Mouse (Mus musculus) forebrain, embryonic 14.5 days (tissue): ENCODE results near the gene Gm614. TPM values are rescaled to one million over a fixed set of nuclear protein-coding genes. Genes with fewer than 3 reads are reported as not detected.
A peak's percentile ranks its signal among the peaks of the same experiment; 100 is the strongest.

ENCODE experiments used
- ATAC-seq: fragments of 200-750 bp; cut with Nextera tagmentation; 2 replicates; pipeline ENCODE4 v1.8.0; 2017; ENCODE audit warnings: mild to moderate bottlenecking, moderate library complexity
- DNase-seq: peaks from one replicate; pipeline ENCODE4 v3.0.0-alpha.2; 2015; ENCODE audit warnings: low spot score
- H3K27ac ChIP-seq: fragments of 300-500 bp; sonication (generic); 2 replicates; pipeline ENCODE4 v1.5.1; 2014; ENCODE audit warnings: low read depth, mild to moderate bottlenecking, control low read depth, low read length, moderate library complexity
- H3K27me3 ChIP-seq: fragments of 300-500 bp; sonication (generic); replicated peaks from 2 replicates; pipeline ENCODE4 v1.6.1; 2014; ENCODE audit warnings: low read length, control low read depth, mixed read lengths; ENCODE audit not compliant: control insufficient read depth, insufficient read depth
- H3K36me3 ChIP-seq: fragments of 300-500 bp; sonication (generic); 2 replicates; pipeline ENCODE4 v1.6.1; 2014; ENCODE audit warnings: low read length, control low read depth; ENCODE audit not compliant: control insufficient read depth, insufficient read depth
- H3K4me1 ChIP-seq: fragments of 300-500 bp; sonication (generic); 2 replicates; pipeline ENCODE4 v1.6.1; 2014; ENCODE audit warnings: antibody characterized with exemption, low read length, control low read depth; ENCODE audit not compliant: control insufficient read depth, insufficient read depth
- H3K4me2 ChIP-seq: fragments of 300-500 bp; sonication (generic); 2 replicates; pipeline ENCODE4 v1.6.1; 2014; ENCODE audit warnings: mild to moderate bottlenecking, control low read depth, low read length
- H3K4me3 ChIP-seq: fragments of 300-500 bp; sonication (generic); 2 replicates; pipeline ENCODE4 v1.5.1; 2014; ENCODE audit warnings: low read depth, low read length, control low read depth
- H3K9ac ChIP-seq: fragments of 300-500 bp; sonication (generic); 2 replicates; pipeline ENCODE4 v1.6.1; 2014; ENCODE audit warnings: mild to moderate bottlenecking, low read length, control low read depth, moderate library complexity
- H3K9me3 ChIP-seq: fragments of 300-500 bp; sonication (generic); replicated peaks from 2 replicates; pipeline ENCODE4 v1.6.1; 2016; ENCODE audit warnings: low read length, control low read depth, mixed read lengths; ENCODE audit not compliant: control insufficient read depth
- WGBS: fragments of 180-500 bp; shearing (Covaris S2); extraction: QIAGEN DNeasy Blood & Tissue Kit; methylation state at CpG from one replicate; pipeline ENCODE4 v1.1.7; 2014; 5-methylcytosine and 5-hydroxymethylcytosine counted together
- polyA plus RNA-seq: library from polyadenylated mRNA; unstranded; fragments of >200 nt; fragmentation: Nextera tagmentation; extraction: Ambion mirVana; gene quantifications from 2 replicates; pipeline ENCODE4 v1.2.1, GENCODE M21; 2014

The Gm614 gene
- polyA plus RNA-seq, 1 experiment from 2014 or later = not detected

DNA sequence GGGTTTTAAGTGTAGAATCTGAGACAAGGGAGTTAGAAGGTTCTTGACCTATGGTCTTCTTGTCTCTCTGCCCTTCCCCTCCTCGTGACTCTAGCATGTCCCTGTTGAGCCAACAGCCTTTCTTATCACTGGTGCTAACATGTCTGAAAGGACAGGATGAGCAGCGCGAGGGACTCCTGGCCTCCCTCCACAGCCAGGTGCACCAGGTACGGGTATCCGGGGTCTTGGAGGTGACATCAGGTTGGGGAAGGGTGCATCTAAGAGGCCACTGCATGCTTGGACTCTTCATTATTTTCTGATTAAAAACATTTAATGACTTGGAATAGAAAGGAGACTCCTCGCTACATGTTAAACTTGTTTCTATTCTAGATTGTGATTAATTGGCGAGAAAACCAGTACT, 25.2 kb upstream of the Gm614 start:
- Histone ChIP-seq H3K27me3 (no peaks in the 10 kb centered on the region), H3K9ac (no peak overlapping the region), H3K4me3 (no peak overlapping the region), H3K4me2 (no peak overlapping the region), H3K36me3 (peaks cover 81% of the 10 kb centered on the region), H3K9me3 (no peaks in the 10 kb centered on the region), H3K4me1 (no peaks in the 10 kb centered on the region), H3K27ac (no peak overlapping the region)
- 91% methylated on average over 7 of the region's 7 CpGs for WGBS
- no peak for ATAC-seq
- DNase-seq = no peak

DNA sequence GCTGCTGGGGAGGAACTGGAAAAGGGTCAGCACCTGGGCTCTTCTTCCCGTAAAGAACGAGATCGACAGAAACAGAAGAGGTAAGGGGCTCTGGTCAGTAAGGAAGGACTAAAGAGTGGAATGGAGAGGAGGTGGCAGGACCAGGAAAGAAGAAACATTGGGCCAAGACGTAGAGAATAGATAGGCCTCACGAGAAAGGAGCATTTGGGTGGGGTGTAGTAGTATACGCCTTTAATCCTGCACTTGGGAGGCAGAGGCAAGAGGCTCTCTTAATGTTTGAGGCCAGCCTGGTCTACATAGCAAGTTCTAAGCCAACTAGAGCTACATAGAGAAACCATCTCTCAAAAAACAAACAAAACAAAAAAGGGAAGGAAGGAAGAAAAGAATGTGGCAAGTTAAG, 24.6 kb upstream of the Gm614 start:
- Histone ChIP-seq H3K4me2 (no peak overlapping the region), H3K9ac (no peak overlapping the region), H3K36me3 (peaks cover 81% of the 10 kb centered on the region), H3K9me3 (no peaks in the 10 kb centered on the region), H3K27ac (no peak overlapping the region), H3K27me3 (no peaks in the 10 kb centered on the region), H3K4me3 (no peak overlapping the region), H3K4me1 (no peaks in the 10 kb centered on the region)
- 89% methylated on average over 6 of the region's 6 CpGs for WGBS
- DNase-seq = no peak
- no peak for ATAC-seq

DNA sequence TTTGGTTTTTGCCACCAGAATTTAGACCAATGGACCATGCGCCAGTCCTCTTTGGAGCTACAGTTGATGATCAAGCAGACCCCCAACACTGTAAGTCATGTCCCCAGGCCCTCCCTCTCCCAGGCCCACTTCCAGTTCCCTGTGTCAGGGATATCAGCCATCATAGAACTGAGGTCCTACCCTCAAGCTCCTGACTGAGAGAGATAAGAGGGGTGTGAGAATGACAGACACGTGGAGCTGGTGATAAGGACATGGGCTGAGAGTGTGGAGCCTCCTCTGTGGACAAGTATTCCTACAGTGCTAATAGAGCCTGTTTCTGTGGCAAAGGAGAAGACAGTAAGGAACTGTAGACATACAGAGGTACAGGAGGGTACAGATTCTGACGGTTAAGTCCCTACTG, 23.8 kb upstream of the Gm614 start:
- DNase-seq = no peak
- no peak overlapping the region for H3K27ac ChIP-seq
- H3K4me3 ChIP-seq = no peak overlapping the region
- H3K4me2 ChIP-seq = no peak overlapping the region
- no peak for ATAC-seq
- no peak overlapping the region for H3K9ac ChIP-seq
- no peaks in the 10 kb centered on the region for H3K9me3 ChIP-seq
- no peaks in the 10 kb centered on the region for H3K27me3 ChIP-seq
- H3K4me1 ChIP-seq = no peaks in the 10 kb centered on the region
- peaks cover 80% of the 10 kb centered on the region for H3K36me3 ChIP-seq
- 94% methylated on average over 3 of the region's 3 CpGs for WGBS

DNA sequence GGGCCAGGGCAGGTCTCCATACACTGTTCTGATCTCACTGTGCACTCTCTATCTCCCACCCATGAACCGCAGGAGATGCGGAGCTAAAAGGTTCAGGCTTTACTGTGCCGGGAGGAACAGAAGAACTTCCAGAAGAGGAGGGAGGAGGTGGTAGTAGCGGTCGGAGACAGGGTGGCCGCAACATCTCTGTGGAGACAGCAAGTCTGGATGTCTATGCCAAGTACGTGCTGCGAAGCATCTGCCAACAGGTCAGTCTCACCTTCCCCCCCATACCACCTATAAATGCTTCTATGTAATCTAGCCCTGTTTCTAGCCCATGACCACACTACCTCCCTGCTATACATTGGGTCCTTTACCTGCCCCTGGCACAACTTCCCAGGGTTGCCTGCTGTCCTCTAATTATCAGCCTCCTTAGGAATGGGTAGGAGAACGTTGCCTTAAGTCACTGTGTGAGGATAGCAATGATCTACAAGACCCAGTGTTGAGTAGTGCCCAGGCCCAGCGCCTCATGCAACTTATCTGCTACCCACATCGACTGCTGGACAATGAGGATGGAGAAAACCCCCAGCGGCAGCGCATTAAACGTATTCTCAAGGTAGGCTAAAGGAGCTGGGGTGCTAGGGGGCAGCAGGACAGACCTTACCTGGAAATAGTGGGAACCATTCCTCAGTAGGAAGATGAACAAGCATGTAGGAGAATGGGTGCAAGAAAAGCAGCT, 22.3 kb upstream of the Gm614 start:
- Histone ChIP-seq H3K9ac (no peak overlapping the region), H3K36me3 (peaks cover 80% of the 10 kb centered on the region), H3K4me1 (no peaks in the 10 kb centered on the region), H3K27me3 (no peaks in the 10 kb centered on the region), H3K4me3 (no peak overlapping the region), H3K4me2 (no peak overlapping the region), H3K9me3 (no peaks in the 10 kb centered on the region), H3K27ac (no peak overlapping the region)
- WGBS = 93% methylated on average over 14 of the region's 14 CpGs
- DNase-seq (no peak), ATAC-seq (no peak)

DNA sequence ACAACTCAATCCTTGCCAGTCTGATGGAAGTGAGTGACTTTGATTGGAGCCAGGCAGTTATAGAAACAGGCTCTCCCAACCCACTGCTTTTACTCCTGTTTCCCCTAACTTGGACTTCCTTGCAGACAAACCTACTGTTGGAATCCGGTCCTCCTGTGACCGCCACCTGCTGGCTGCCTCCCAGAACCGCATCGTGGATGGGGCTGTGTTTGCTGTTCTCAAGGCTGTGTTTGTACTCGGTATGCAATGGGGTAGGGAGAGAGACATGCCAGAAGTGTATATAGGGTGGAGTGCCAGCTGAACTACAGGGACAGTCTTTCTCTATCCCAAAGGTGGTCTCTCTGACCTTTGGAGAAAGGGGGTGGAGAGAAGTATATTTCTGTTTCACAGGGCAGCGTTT, 21.7 kb upstream of the Gm614 start:
- H3K4me2 ChIP-seq = no peak overlapping the region
- ATAC-seq = peak; percentile 52; the same call in 1 of the 2 replicates
- no peak overlapping the region for H3K9ac ChIP-seq
- DNase-seq = peak; percentile 59
- H3K27ac ChIP-seq = no peak overlapping the region
- no peak overlapping the region for H3K4me3 ChIP-seq
- no peaks in the 10 kb centered on the region for H3K9me3 ChIP-seq
- 33% methylated on average over 6 of the region's 6 CpGs for WGBS
- no peaks in the 10 kb centered on the region for H3K27me3 ChIP-seq
- H3K36me3 ChIP-seq = peaks cover 84% of the 10 kb centered on the region
- no peaks in the 10 kb centered on the region for H3K4me1 ChIP-seq

- no peaks in the 10 kb centered on the region for H3K4me1 ChIP-seq
- H3K27me3 ChIP-seq = no peaks in the 10 kb centered on the region
- H3K4me3 ChIP-seq = no peak overlapping the region
- H3K9ac ChIP-seq = no peak overlapping the region
- DNase-seq = no peak
- 89% methylated on average over 6 of the region's 6 CpGs for WGBS
- H3K36me3 ChIP-seq = peaks cover 84% of the 10 kb centered on the region
- H3K4me2 ChIP-seq = no peak overlapping the region
- no peak overlapping the region for H3K27ac ChIP-seq
- H3K9me3 ChIP-seq = no peaks in the 10 kb centered on the region
- ATAC-seq = no peak
Measured at GRCm38 (mm10) chrX:101282813-101283212, 19.0 kb upstream of the Gm614 start.

DNA sequence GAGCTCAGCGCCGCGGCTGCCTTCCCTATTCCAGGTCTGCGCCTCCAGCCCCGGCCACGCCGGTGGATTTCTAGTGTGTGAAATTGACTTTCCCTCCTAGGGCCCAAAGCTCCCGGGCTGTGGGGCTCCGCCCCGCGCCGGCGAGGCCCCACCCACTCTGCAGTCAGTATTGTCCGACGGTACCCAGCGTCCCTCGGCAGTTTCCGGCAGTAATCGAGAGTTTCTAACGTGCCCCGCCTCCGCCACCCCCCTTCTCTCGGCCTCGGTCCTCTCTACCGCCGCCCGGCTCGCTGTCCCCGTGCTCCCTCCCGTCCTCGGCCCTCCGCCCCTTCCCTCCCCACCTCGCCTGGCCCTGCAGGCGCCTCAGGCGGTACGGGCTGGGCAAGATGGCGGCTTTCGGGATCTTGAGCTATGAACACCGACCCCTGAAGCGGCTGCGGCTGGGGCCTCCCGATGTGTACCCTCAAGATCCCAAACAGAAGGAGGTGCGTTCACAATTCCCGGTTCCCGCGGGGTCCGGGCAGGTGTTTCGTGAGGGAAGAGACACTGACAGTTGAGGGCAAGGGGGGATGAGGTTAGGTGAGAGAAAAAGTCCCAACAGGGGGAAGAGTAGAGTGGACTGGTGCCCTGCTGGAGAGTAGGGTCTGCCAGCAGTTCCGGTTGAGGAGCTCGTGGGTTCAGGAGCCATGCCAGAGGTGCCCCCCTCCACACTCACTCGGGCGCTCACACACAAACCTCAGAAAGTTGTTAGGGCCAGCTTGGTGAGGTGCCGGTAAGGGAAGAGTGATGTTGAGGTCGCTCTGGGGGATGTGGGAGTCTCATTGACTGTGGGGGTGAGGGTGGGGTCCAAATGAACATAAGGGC, 10.3 kb upstream of the Gm614 start, which contains the start of gene Med12:
Gene Med12 (plus strand): TSS at position 156 of the 864 bp plus-strand sequence.
- no peaks in the 10 kb centered on the region for H3K9me3 ChIP-seq
- peaks cover 17% of the 10 kb centered on the region; the same call in 1 of the 2 replicates for H3K36me3 ChIP-seq
- H3K4me1 ChIP-seq = no peaks in the 10 kb centered on the region
- ATAC-seq (peak; percentile 98), DNase-seq (peak; percentile 91)
- peak within 1 kb of the TSS; percentile 54 for H3K4me2 ChIP-seq
- H3K27ac ChIP-seq = peak within 1 kb of the TSS; percentile 65
- 31% methylated on average over 54 of the region's 54 CpGs for whole genome bisulfite sequencing
- peak within 1 kb of the TSS; percentile 66 for H3K9ac ChIP-seq
- no peaks in the 10 kb centered on the region for H3K27me3 ChIP-seq
- H3K4me3 ChIP-seq = peak within 1 kb of the TSS; percentile 49

DNA sequence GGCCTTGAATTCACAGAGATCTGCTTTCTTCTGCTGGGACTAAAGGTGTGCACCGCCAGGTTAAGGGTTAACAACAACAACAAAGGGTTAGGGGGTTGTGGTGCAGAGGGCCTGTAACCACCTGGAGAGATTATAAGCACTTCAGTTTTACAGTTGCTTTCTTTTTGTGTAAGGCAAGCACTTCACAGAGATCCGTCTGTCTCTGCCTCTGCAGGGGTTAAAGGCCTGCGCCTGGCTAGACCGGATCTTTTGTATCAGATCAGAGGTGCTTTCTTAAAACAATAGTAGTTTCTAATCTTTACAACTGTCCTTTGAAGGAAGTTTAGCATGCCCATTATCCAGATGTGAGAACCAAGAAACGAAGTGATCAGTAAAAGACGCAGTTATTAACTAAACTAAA, 9.6 kb upstream of the Gm614 start:
- Histone ChIP-seq H3K4me2 (peak overlapping the region; percentile 54), H3K9ac (peak overlapping the region; percentile 66), H3K4me1 (no peaks in the 10 kb centered on the region), H3K9me3 (no peaks in the 10 kb centered on the region), H3K36me3 (peaks cover 10% of the 10 kb centered on the region; the same call in 1 of the 2 replicates), H3K4me3 (peak overlapping the region; percentile 49), H3K27ac (no peak overlapping the region), H3K27me3 (no peaks in the 10 kb centered on the region)
- 33% methylated on average over 6 of the region's 6 CpGs for WGBS
- peak; percentile 13 for ATAC-seq
- DNase-seq = no peak

- WGBS = 68% methylated on average over 3 of the region's 3 CpGs
Measured at GRCm38 (mm10) chrX:101268755-101269124, 4.9 kb upstream of the Gm614 start, which contains the start of gene Gm20489. TSS of gene Gm20489 (minus strand) at chrX:101269023.

More at GRCm38 (mm10) chrX:101268755-101269124, 4.9 kb upstream of the Gm614 start, which contains the start of gene Gm20489:
- no peaks in the 10 kb centered on the region for H3K9me3 ChIP-seq
- no peak within 1 kb of the TSS for H3K9ac ChIP-seq
- H3K4me2 ChIP-seq = no peak within 1 kb of the TSS
- no peak for DNase-seq
- no peak within 1 kb of the TSS for H3K4me3 ChIP-seq
- H3K4me1 ChIP-seq = no peaks in the 10 kb centered on the region
- H3K36me3 ChIP-seq = no peaks in the 10 kb centered on the region
- ATAC-seq = no peak
- no peaks in the 10 kb centered on the region for H3K27me3 ChIP-seq
- H3K27ac ChIP-seq = no peak within 1 kb of the TSS
